Mouse (Mus musculus): Measurements from ENCODE around the gene Nop16. TPM values are rescaled to one million over a fixed set of nuclear protein-coding genes. Genes with fewer than 3 reads are reported as not detected.

The Nop16 gene
- polyA plus RNA-seq, 1 experiment = 19.0 TPM

DNA sequence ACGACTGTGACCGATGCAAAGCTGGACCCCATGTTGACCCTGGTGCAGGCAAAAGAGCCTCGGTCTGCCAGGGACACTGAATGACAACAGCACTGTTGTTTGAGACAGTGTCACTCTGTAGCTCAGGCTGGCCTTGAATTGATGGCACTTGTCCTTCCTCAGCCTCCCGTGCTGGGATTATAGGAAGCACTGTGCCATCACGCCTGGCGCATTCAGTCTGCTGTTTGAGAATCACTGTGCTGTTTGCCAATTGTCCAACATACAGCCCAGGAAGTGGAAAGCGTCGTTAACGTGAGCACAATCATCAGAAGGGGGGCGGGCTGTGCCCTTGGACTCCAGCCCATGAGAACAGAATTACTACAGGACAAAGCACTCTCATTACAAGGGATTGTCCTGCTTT is 7.8 kb downstream of the Nop16 start:
- Histone ChIP-seq H3K27ac (ENCODE audit: insufficient read depth, low read depth, low read length) (no peak overlapping the region), H3K4me1 (ENCODE audit: control insufficient read depth, insufficient read depth, low read length) (peaks cover 7% of the 10 kb centered on the region; the same call in 1 of the 2 replicates), H3K4me3 (ENCODE audit: insufficient read depth, low read depth, low read length) (no peak overlapping the region), H3K27me3 (replicated peaks; ENCODE audit: control insufficient read depth, insufficient read depth, low read length) (no peaks in the 10 kb centered on the region), H3K36me3 (ENCODE audit: control insufficient read depth, insufficient read depth, low read length) (no peaks in the 10 kb centered on the region)
- TF ChIP-seq POLR2A (IDR thresholded peaks at IDR 0.05; ENCODE audit: low read depth, low read length) (no peak), CTCF (conservative IDR thresholded peaks at IDR 0.05; ENCODE audit: insufficient read depth, insufficient read length, low read depth, low read length) (no peak)
- 62% methylated on average over 10 of the region's 10 CpGs for WGBS
- DNase-seq = no peak

DNA sequence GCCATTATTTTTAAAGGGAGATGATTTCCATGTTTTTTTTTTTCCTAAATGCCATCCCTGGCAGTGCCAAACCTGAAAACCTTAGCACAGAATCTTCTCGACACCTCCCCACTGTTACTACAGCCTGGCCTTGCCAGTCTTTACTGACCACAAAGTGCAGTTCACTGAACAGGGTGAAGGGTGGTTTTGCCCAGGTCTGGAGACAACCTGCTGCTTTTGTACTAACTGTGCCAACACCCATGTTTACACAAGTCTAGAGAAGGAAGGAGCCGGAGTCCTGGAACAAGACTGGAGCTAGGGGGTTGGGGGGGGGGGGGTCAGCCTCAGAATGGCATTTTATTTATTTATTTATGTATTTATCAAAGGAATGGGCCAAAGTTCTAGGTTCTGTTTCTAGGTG is 8.5 kb downstream of the Nop16 start:
- H3K4me1 ChIP-seq (ENCODE audit: control insufficient read depth, insufficient read depth, low read length) = peaks cover 7% of the 10 kb centered on the region; the same call in 1 of the 2 replicates
- TF ChIP-seq POLR2A (IDR thresholded peaks at IDR 0.05; ENCODE audit: low read depth, low read length) (no peak), CTCF (conservative IDR thresholded peaks at IDR 0.05; ENCODE audit: insufficient read depth, insufficient read length, low read depth, low read length) (no peak)
- 29% methylated on average over 2 of the region's 2 CpGs for WGBS
- no peaks in the 10 kb centered on the region for H3K36me3 ChIP-seq (ENCODE audit: control insufficient read depth, insufficient read depth, low read length)
- 0 out of 2 replicates have a peak overlapping the region, but pooled peaks have one; percentile 1 for H3K27ac ChIP-seq (ENCODE audit: insufficient read depth, low read depth, low read length)
- peak; percentile 51 for DNase-seq
- H3K4me3 ChIP-seq (ENCODE audit: insufficient read depth, low read depth, low read length) = no peak overlapping the region
- no peaks in the 10 kb centered on the region for H3K27me3 ChIP-seq (replicated peaks; ENCODE audit: control insufficient read depth, insufficient read depth, low read length)

DNA sequence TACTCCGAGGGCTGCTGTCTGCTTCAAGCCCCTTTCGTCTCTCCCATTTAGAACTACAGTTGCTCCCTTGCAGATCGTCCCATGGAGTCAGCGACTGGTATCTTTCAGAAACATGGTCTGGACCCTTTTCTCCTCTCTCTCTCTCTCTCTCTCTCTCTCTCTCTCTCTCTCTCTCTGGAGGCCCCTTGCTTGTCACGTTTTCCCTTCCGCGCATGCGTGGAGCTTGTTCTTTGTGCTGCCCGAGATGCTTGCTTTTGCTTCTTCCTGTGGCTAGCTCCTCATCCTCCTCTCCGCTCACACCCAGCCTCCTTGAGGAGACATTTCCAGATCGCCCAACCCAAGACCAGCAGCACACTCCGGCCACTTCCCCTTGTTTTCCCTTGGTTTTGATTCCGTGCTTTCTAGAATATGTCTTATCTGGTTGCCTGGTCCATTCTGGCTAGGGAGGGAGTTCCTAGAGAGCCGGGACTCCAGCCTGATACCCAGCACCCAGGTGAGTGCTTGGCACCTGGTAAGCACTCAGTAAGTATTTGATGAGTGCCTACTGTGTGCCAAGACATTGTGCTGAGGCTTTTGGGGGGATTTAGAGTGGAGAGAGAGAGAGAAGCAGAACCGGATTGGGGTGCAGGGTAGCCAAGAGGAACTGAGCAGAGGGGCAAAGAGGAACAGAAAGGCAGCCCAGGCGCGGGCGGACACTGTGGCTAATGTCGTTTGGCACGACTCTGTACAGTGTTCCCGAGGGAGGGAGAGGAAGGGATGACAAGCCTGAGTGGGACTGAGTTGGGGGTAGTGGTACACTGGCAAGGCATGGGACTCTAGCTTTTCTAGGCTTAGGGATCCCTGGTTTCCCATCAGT is 12.0 kb downstream of the Nop16 start:
- Histone ChIP-seq H3K27ac (ENCODE audit: insufficient read depth, low read depth, low read length) (no peak overlapping the region), H3K4me3 (ENCODE audit: insufficient read depth, low read depth, low read length) (no peak overlapping the region), H3K36me3 (ENCODE audit: control insufficient read depth, insufficient read depth, low read length) (no peaks in the 10 kb centered on the region), H3K27me3 (replicated peaks; ENCODE audit: control insufficient read depth, insufficient read depth, low read length) (no peaks in the 10 kb centered on the region), H3K4me1 (ENCODE audit: control insufficient read depth, insufficient read depth, low read length) (peaks cover 16% of the 10 kb centered on the region; the same call in 1 of the 2 replicates)
- 86% methylated on average over 21 of the region's 21 CpGs for WGBS
- no peak for DNase-seq
- TF ChIP-seq CTCF (conservative IDR thresholded peaks at IDR 0.05; ENCODE audit: insufficient read depth, insufficient read length, low read depth, low read length) (no peak), POLR2A (IDR thresholded peaks at IDR 0.05; ENCODE audit: low read depth, low read length) (no peak)

DNA sequence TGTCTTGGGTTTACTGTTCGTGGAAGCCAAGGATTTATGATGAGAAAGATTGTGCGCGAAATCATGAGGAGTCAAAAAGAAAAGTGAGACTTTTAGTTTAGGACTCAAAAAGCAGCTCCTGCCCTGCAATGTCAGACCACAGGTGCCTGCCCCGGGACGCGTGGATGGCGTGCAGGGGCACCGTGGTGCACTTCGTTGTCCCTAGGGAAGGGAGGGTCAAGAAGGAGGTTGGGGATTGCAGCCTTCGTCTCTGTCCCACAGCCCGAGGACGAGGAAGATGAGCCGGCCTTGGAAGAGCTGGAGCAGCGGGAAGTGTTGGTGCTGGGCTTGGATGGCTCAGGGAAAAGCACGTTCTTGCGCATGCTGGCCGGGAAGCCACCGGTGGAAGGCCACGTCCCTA is 14.4 kb downstream of the Nop16 start:
- Histone ChIP-seq H3K36me3 (ENCODE audit: control insufficient read depth, insufficient read depth, low read length) (no peaks in the 10 kb centered on the region), H3K27ac (ENCODE audit: insufficient read depth, low read depth, low read length) (peak overlapping the region; percentile 81), H3K27me3 (replicated peaks; ENCODE audit: control insufficient read depth, insufficient read depth, low read length) (no peaks in the 10 kb centered on the region), H3K4me3 (ENCODE audit: insufficient read depth, low read depth, low read length) (peak overlapping the region; percentile 80), H3K4me1 (ENCODE audit: control insufficient read depth, insufficient read depth, low read length) (peaks cover 10% of the 10 kb centered on the region; the same call in 1 of the 2 replicates)
- no peak for DNase-seq
- 5% methylated on average over 19 of the region's 19 CpGs for whole genome bisulfite sequencing
- TF ChIP-seq POLR2A (IDR thresholded peaks at IDR 0.05; ENCODE audit: low read depth, low read length) = no peak
- no peak for TF ChIP-seq CTCF (conservative IDR thresholded peaks at IDR 0.05; ENCODE audit: insufficient read depth, insufficient read length, low read depth, low read length)

DNA sequence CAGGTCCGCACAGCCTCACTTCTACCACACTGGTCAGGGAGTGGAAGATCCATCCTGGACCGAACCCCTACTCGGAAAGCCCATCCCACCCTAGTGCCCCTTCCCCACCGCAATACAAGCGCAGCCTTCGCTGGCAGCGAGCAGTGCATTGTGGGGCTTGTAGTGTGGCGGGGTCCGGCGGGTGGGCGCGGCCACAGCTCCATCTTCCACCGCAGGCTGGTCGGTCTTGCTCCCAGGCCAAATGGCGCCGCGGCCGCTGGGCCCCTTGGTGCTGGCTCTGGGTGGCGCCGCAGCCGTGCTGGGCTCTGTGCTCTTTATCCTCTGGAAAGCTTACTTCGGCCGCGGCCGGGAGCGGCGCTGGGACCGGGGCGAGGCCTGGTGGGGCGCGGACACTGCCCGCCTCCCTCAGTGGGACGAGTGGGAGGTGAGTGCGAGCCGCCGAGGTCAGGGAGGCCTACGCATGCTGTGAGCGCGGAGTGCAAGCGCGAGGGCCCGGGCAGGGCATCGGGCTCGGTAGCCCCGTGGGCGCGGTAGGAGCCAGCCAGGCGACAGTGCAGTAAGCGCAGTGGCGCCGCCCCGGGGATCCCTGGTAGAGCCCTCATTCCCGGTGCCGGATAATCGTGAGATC is 14.9 kb downstream of the Nop16 start, which contains the start of gene Arl10:
TSS of gene Arl10 (plus strand) at position 162 of the 628 bp plus-strand sequence.
- WGBS = under 1% methylated on average over 55 of the region's 55 CpGs
- DNase-seq = peak; percentile 85
- peak within 1 kb of the TSS; percentile 80 for H3K4me3 ChIP-seq (ENCODE audit: insufficient read depth, low read depth, low read length)
- TF ChIP-seq POLR2A (IDR thresholded peaks at IDR 0.05; ENCODE audit: low read depth, low read length) = peak; percentile 25
- TF ChIP-seq CTCF (conservative IDR thresholded peaks at IDR 0.05; ENCODE audit: insufficient read depth, insufficient read length, low read depth, low read length) = 0 out of 2 replicates have a peak, but pooled peaks have one; percentile 21
- no peaks in the 10 kb centered on the region for H3K27me3 ChIP-seq (replicated peaks; ENCODE audit: control insufficient read depth, insufficient read depth, low read length)
- H3K27ac ChIP-seq (ENCODE audit: insufficient read depth, low read depth, low read length) = peak within 1 kb of the TSS; percentile 81
- peaks cover 10% of the 10 kb centered on the region; the same call in 1 of the 2 replicates for H3K4me1 ChIP-seq (ENCODE audit: control insufficient read depth, insufficient read depth, low read length)
- no peaks in the 10 kb centered on the region for H3K36me3 ChIP-seq (ENCODE audit: control insufficient read depth, insufficient read depth, low read length)

DNA sequence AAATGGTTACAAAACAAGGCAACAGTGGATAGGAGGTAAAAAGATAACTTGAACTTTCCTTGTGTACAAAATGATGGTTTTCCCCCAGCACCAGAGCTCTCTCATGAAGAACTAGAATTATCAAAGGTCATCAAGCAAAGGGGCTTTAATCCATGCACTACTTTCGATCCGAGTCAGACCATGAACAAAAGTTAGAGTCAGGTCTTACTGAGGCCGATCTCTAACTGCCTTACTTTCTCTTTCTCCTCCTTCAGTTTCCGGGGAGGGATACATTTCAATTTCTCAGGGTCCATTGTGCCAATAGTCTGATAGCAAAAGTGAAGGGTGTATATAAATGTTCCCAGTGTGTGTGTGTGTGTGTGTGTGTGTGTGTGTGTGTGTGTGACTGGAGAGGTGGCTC is 17.3 kb downstream of the Nop16 start:
- H3K27me3 ChIP-seq (replicated peaks; ENCODE audit: control insufficient read depth, insufficient read depth, low read length) = no peaks in the 10 kb centered on the region
- DNase-seq = no peak
- no peak overlapping the region for H3K4me3 ChIP-seq (ENCODE audit: insufficient read depth, low read depth, low read length)
- H3K36me3 ChIP-seq (ENCODE audit: control insufficient read depth, insufficient read depth, low read length) = no peaks in the 10 kb centered on the region
- no peak overlapping the region for H3K27ac ChIP-seq (ENCODE audit: insufficient read depth, low read depth, low read length)
- TF ChIP-seq CTCF (conservative IDR thresholded peaks at IDR 0.05; ENCODE audit: insufficient read depth, insufficient read length, low read depth, low read length) = no peak
- TF ChIP-seq POLR2A (IDR thresholded peaks at IDR 0.05; ENCODE audit: low read depth, low read length) = no peak
- peaks cover 16% of the 10 kb centered on the region for H3K4me1 ChIP-seq (ENCODE audit: control insufficient read depth, insufficient read depth, low read length)
- WGBS = 87% methylated on average over 4 of the region's 4 CpGs

DNA sequence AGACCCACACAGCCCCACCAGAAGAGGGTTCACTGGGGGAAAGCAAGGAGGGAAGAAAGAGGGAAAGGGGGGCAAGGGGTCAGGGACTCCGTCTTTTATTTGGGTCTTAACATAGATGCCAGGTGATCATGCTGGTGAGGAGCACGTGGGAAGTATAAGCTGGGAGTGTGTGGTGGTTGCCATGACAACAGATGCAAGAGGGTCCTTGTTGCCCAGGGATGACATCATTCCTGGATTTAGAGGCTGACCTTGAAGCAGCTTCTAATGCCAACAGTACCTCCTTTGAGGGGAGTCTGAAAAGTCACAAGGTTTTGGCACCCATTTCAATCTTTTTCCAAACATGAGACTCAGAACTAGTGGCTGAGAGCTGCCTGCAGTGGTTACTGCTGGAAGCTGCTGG is 18.3 kb downstream of the Nop16 start:
- Histone ChIP-seq H3K27ac (ENCODE audit: insufficient read depth, low read depth, low read length) (no peak overlapping the region), H3K4me1 (ENCODE audit: control insufficient read depth, insufficient read depth, low read length) (peaks cover 16% of the 10 kb centered on the region), H3K36me3 (ENCODE audit: control insufficient read depth, insufficient read depth, low read length) (no peaks in the 10 kb centered on the region), H3K27me3 (replicated peaks; ENCODE audit: control insufficient read depth, insufficient read depth, low read length) (no peaks in the 10 kb centered on the region), H3K4me3 (ENCODE audit: insufficient read depth, low read depth, low read length) (no peak overlapping the region)
- 62% methylated on average over 2 of the region's 2 CpGs for WGBS
- no peak for DNase-seq
- no peak for TF ChIP-seq CTCF (conservative IDR thresholded peaks at IDR 0.05; ENCODE audit: insufficient read depth, insufficient read length, low read depth, low read length)
- TF ChIP-seq POLR2A (IDR thresholded peaks at IDR 0.05; ENCODE audit: low read depth, low read length) = no peak
